Mouse (Mus musculus) spleen, embryonic (tissue): ENCODE results near the gene Zdhhc5.

ENCODE experiments used
- CTCF ChIA-PET: fragments of 350-600 bp; sonication (Branson Sonifier 250); formaldehyde crosslinking; loops from one replicate; lab custom pipeline; 2022; lab: Charles Lee

Zdhhc5 gene

GRCm38 (mm10) chr2:84650464-84651195, 64.3 kb downstream of the Zdhhc5 start, which contains the start of gene Ctnnd1:
Gene Ctnnd1 (minus strand): TSS chr2:84650765.
- CTCF ChIA-PET, result interaction anchor here (0.7 kb wide), 1 partner anchor 76 kb away, joined by 3 read pairs; no protein-coding TSS in a partner anchor

GRCm38 (mm10) chr2:84649674-84650073, 65.3 kb downstream of the Zdhhc5 start:
- CTCF ChIA-PET, result interaction anchor here (1.0 kb wide), 1 partner anchor 10 kb away, joined by 3 read pairs; no protein-coding TSS in a partner anchor

GRCm38 (mm10) chr2:84648369-84648768, 66.6 kb downstream of the Zdhhc5 start:
- CTCF ChIA-PET, result no interaction called here

- CTCF ChIA-PET, result no interaction called here
Measured at GRCm38 (mm10) chr2:84647051-84647568, 67.9 kb downstream of the Zdhhc5 start.

- CTCF ChIA-PET, result interaction anchor here (0.5 kb wide), 1 partner anchor 89 kb away, joined by 7 read pairs; no protein-coding TSS in a partner anchor
Measured at GRCm38 (mm10) chr2:84646138-84646537, 68.8 kb downstream of the Zdhhc5 start.

GRCm38 (mm10) chr2:84640833-84641232, 74.1 kb downstream of the Zdhhc5 start:
- CTCF ChIA-PET, result interaction anchor here (0.5 kb wide), 1 partner anchor 586 kb away, joined by 9 read pairs; no protein-coding TSS in a partner anchor

DNA sequence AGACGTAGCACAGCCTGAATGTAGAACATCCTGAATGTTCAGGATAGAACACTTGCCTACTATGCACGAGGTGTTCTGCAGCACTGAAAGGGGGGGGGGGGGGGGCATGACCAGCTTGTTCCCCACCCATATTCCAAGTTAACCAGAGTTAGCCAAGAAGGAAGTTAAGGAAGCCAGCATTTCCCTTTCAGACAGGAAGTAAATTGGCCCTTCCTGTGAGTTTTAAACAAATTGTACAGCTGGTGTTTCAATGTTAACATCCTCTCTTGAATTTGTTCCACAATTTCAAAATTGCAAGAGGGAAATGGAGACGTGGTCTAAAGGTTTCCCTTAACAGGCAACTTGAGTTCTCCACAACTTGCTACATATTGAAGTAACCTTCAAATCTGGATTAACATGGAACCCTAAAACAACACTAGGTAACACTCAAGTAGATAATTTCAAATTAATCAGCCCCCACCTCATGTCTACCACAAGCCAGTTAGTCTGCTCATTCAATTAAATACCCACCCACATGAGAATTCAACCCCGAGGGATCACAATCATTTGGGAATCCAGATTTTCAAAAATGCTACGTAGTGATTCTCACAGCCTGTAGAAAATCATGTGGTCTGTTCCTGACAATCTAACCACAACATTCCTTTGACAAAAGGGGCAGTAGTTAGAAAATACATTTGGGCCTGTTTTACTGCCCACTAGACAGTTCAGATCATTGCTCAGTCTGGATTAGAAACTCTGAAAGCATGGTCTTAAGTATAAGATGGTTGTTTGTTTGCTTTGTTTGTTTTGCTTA, 76.4 kb downstream of the Zdhhc5 start:
- CTCF ChIA-PET, result interaction anchor here (0.8 kb wide), 1 partner anchor 11 kb away, joined by 3 read pairs; no protein-coding TSS in a partner anchor
